Mouse (Mus musculus): ENCODE results near the gene Mrgprb5.
"Not testable (repeated sequence)": the region's sequence is repeated elsewhere in the genome, so short reads cannot be mapped to it uniquely, and the experiment has no call there.

Gene Mrgprb5

DNA sequence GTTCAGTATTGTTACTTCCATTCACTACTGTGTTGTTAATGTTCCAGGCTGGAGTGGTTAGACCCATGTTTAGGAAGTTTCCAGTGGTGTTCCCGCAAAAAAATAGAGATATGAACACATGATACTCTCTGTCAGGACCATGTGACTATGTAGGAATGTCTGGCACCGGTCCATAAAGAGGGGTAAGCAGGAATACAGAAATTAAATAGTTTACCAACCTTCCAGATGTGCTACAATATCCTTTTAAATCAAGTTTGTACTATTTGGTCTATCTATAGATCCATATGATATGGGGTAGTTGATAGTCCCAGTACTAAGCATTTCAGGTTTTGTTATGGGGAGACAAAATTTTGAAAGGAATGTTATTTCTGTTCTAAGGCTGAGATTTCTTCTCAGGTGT, at the start of gene Mrgprb5:
Gene Mrgprb5 (minus strand): TSS at position 101 of the 400 bp plus-strand sequence.
- no peak for DNase-seq

DNA sequence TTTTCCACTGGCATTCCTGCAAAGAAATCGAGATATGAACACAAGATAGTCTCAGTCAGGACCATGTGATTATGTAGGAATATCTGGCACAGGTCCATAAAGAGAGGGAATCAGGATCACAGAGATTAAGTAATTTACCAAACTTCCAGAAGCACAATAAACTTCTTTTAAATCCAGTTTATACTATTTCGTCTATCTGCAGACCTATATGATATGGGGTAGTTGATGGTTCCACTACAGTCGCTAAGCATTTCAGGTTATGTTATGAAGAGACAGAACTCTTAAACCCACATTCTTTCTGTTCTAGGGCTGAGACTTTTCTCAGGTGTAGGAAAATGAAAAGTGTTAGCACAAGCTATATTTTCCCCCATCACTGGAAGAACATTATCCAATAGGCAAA, 30.4 kb upstream of the Mrgprb5 start, which contains the start of gene Mrgprb4:
Gene Mrgprb4 (minus strand): TSS at position 101 of the 400 bp plus-strand sequence.
- DNase-seq: no peak

DNA sequence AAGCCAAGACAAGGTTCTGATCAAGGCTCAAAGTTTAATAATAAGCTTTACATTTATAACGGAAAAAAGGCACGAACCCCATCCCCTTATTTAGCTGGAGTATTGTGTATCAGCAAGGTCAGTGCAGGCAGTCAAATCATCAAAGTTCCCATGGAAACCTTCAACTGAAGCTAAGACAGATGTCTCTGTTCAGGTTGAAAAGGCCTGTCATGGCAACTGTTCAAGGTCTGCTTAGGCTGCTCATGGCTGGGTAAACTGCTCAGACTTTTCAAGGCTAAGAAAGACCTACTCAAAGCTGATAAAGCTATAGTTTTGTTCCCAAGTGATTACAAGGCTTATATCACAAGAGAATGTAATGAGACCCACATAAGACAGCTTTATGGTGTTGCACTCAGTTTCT, 1.3 kb downstream of the Mrgprb5 start:
- DNase-seq: no peak

DNA sequence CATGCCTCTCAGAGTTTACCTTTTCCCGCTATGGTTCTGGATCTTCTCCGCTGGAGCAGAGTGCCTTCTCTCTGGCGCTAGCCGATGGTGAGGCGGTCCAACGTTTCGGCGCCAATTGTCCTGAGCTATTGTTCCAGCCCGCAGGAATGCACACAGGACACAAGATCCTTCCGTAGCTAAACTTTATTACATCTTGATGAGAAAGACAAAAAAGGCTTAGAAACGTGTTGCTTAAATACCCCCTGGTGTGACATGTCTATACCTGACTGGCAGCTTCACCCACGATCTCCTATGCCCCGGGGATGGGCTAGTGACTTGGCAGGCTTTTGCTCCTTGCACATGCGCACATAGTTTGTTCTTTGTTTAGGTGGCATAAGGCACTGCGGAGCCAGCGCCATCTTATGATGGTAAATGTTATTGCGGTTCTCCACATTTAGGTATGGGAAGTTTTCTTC, 30.5 kb downstream of the Mrgprb5 start:
- DNase-seq: peak; percentile 89

DNA sequence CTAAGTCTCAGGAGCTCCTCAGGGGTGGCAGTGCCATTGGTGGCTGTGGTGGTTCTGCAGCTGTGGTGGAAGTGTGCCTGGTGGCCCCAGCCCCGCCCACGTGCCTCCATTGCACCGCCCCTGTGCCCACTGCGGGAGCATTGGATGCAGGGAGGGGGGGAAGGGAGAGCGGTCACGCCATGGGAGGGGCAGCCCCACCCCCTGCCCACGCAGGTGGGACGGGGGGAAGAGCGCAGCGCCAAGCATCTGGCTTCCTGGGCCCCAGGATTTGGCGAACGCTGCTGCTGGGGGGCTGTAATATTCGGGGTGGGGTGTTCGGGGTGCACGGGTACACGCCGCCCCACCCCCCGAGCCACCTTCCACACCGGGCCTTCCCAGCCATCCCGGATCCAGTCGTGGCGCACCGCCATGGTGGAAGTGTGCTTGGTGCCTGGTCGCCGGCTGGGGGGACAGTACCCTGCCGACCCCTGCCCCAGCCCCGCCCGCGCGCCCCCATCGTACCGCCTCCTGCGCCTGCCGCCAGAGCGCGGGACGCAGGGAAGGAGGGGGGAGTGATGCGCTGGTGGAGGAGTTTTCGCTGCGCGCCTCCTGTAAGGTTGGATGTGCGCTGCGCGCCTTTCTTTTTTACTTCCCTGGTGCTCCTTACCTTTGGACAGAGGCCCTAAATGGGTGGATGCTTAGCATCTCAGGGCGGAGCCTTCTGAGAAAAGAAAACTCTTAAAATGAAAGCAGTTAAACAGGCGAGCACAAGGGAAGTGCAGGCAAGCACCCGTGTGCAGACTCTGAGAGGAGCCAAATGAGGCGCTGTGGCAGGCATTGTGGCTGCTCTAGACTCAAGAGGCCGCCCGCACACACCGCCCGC, 31.4 kb downstream of the Mrgprb5 start:
- DNase-seq: no peak

DNA sequence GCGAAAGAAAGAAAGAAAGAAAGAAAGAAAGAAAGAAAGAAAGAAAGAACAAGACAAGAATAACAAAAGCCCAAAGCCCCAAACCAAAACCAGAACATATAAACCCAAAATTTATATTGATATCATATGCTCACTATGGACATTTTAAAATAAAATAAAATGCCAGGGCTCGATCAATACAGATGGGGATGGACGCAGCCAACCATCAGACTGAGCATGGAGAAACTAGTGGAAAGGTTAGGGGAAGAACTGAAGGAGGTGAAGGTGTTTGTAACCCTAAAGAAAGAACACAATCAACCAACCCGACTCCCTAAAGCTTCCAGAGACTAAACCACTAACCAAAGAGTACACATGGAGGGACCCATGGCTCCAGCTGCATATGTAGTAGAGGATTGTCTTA, 36.1 kb downstream of the Mrgprb5 start:
- DNase-seq: no peak

DNA sequence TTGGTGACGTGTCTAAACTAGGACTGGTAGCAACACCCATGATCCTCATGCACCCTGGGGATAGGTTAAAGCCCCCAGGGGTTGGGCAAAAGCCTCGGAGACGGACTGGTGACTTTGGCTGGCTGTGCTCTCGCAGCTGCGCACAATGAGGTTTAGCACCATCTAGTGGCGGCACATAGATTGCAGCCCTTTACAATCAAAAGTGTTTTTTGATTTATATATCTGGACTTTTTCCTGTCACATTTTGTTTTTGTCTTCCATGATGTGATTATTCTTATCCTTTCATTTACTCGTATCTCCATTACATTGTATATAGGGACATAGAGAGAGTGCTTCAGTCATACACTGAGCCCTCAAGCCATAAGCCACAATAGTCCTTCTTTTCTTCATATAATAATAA, 36.6 kb downstream of the Mrgprb5 start:
- not testable (repeated sequence) for DNase-seq

DNA sequence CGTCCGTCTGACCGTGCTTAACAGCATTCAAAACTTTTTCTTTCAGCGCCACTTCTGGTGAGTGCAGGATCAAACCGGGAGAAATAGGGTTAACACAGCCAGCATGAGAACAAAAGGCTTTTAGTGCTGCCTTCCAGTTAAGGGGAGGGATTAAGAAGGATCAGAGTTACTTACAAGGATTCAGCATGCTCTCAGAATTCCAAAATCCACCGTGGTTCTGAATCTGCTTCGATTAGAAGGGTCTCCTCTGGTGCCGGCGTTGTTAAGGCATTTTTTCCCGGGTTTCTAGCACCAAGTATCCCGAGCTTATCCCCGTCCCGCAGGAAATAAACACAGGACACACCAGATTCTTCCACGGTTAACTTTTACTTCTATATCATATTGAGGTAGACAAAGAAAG, 37.0 kb downstream of the Mrgprb5 start:
- peak; percentile 33 for DNase-seq

DNA sequence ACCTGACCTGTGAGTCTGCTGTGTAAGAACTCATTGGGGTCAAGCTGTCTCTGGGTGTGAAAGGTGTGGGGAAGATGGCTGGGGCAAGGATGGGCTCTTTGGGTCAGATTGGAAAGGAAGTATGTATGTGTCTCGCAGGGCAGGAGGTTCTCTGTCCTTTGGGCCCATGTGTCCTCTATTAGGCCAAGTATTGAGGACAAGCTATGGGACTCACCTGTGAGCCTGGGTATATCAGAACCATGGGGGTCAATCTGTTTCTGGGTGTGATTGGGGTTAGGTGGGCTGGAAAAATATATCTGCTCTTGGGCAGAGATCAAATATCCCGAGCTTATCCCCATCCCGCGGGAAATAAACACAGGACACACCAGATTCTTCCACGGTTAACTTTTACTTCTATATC, 45.0 kb downstream of the Mrgprb5 start:
- DNase-seq: no peak

All from heart, adult 11 months (tissue).